8 mouse cellular contexts compared by ENCODE assay signal in the genomic region with DNA sequence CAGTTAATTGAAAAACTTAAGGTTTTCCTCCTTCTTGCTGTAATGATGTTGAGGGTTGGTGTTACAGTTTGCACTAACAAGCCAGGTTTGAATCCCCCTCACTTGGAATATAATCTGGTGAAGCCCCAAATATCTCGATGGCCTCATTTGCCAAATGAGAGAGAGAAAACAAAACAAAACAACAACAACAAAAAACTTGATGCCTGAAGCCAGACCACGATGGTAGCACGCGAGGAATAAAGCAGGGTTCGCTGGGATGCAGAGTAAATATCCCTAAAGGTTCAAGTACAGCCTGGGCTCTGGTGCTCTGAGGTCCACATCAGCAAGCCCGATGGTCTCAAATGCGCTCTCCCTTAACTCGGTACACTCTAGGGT. TPM values are rescaled to one million over a fixed set of nuclear protein-coding genes. Genes with fewer than 3 reads are reported as not detected.
A peak's percentile ranks its signal among the peaks of the same experiment; 100 is the strongest.
DNase-seq lines count a peak whose midpoint lies in the region; ATAC-seq lines count a peak whose summit lies in the region.

No protein-coding gene starts in this region.

- no peak for DNase-seq in heart, postnatal 25 days (ENCODE audit: low spot score)
- peak; percentile 26 for DNase-seq in ES-CJ7 (ENCODE audit: low read depth, low spot score)
- DNase-seq in hindbrain, embryonic 10.5 days (ENCODE audit: low spot score): no peak
- DNase-seq in midbrain, embryonic 10.5 days (ENCODE audit: low spot score): no peak
- DNase-seq in retina, embryonic 14.5 days (ENCODE audit: low spot score): no peak
- no peak for DNase-seq in layer of hippocampus, adult 8-10 months (ENCODE audit: low spot score in 2 of 2)
- DNase-seq in adrenal gland, postnatal 25 days: no peak

- H3K27ac ChIP-seq in heart, embryonic 12.5 days (ENCODE audit: poor library complexity, severe bottlenecking): no peak overlapping the region
- no peak overlapping the region for H3K27ac ChIP-seq in hindbrain, embryonic 10.5 days
- H3K27ac ChIP-seq in midbrain, embryonic 10.5 days (replicated peaks): peak overlapping the region; percentile 70; the same call in 1 of the 2 replicates

- peak overlapping the region; percentile 81 for H3K9ac ChIP-seq in heart, embryonic 12.5 days

- WGBS in heart, embryonic 12.5 days: 18% methylated on average over 8 of the region's 8 CpGs
- WGBS in hindbrain, embryonic 10.5 days: 23% methylated on average over 8 of the region's 8 CpGs
- 21% methylated on average over 8 of the region's 8 CpGs for WGBS in midbrain, embryonic 10.5 days

- intact Hi-C loops in heart, postnatal 25 days (cut with DNase I): loop anchor here (5.0 kb wide), 2 partner anchors 42 to 92 kb away; no protein-coding TSS in a partner anchor

- no peak for ATAC-seq in heart, embryonic 12.5 days (ENCODE audit: insufficient number of reproducible peaks, low FRiP score)

- H3K4me2 ChIP-seq in heart, embryonic 12.5 days: peak overlapping the region; percentile 82

- no peaks in the 10 kb centered on the region for H3K4me1 ChIP-seq in heart, embryonic 12.5 days (replicated peaks)
- peaks cover 10% of the 10 kb centered on the region; the same call in 1 of the 2 replicates for H3K4me1 ChIP-seq in hindbrain, embryonic 10.5 days (replicated peaks)
- peaks cover 10% of the 10 kb centered on the region for H3K4me1 ChIP-seq in midbrain, embryonic 10.5 days

- H3K4me3 ChIP-seq in heart, embryonic 12.5 days: peak overlapping the region; percentile 70
- peak overlapping the region; percentile 66 for H3K4me3 ChIP-seq in hindbrain, embryonic 10.5 days
- peak overlapping the region; percentile 68 for H3K4me3 ChIP-seq in midbrain, embryonic 10.5 days

- no peaks in the 10 kb centered on the region for H3K36me3 ChIP-seq in heart, embryonic 12.5 days
- no peaks in the 10 kb centered on the region for H3K36me3 ChIP-seq in hindbrain, embryonic 10.5 days
- no peaks in the 10 kb centered on the region for H3K36me3 ChIP-seq in midbrain, embryonic 10.5 days

- H3K9me3 ChIP-seq in heart, embryonic 12.5 days (replicated peaks): no peaks in the 10 kb centered on the region
- H3K9me3 ChIP-seq in hindbrain, embryonic 10.5 days: no peaks in the 10 kb centered on the region
- no peaks in the 10 kb centered on the region for H3K9me3 ChIP-seq in midbrain, embryonic 10.5 days (replicated peaks)

- H3K27me3 ChIP-seq in heart, embryonic 12.5 days (replicated peaks): peaks cover 10% of the 10 kb centered on the region
- H3K27me3 ChIP-seq in hindbrain, embryonic 10.5 days (ENCODE audit: insufficient read depth, poor library complexity, severe bottlenecking): peaks cover 47% of the 10 kb centered on the region
- H3K27me3 ChIP-seq in midbrain, embryonic 10.5 days (ENCODE audit: low read depth, poor library complexity, severe bottlenecking): peaks cover 50% of the 10 kb centered on the region

RNA-seq across cellular contexts. Expression of a gene that starts 0.5 kb away (rescaled TPM):
- 27.1 and 27.5 TPM in 2 replicates for polyA plus RNA-seq in heart, embryonic 12.5 days (2016; fragmentation: Nextera tagmentation; extraction: Ambion mirVana)
- 10 to 100 TPM; 12.3 to 14.9 TPM for total RNA-seq in heart, postnatal 25 days (2021)
- 0.68 and 1.7 TPM in 2 replicates for polyA plus RNA-seq in hindbrain, embryonic 10.5 days (2016; fragmentation: Nextera tagmentation; extraction: Ambion mirVana)
- 0.68 and 1.7 TPM in 2 replicates for polyA plus RNA-seq in midbrain, embryonic 10.5 days (2016; fragmentation: Nextera tagmentation; extraction: Ambion mirVana)
- total RNA-seq in layer of hippocampus, adult 8-10 months (2022): 10 to 100 TPM; 12.3 to 14.8 (median 14.2) TPM
- total RNA-seq in adrenal gland, postnatal 25 days (2021): 13.4 and 16.4 TPM in 2 replicates
